Mouse (Mus musculus): ENCODE data around the gene Klhdc10. TPM values are rescaled to one million over a fixed set of nuclear protein-coding genes. Genes with fewer than 3 reads are reported as not detected.
"Not testable (repeated sequence)": the region's sequence is repeated elsewhere in the genome, so short reads cannot be mapped to it uniquely, and the experiment has no call there.

Gene Klhdc10
- 100 to 1,000 TPM; 151 to 161 TPM for total RNA-seq (2021)

GRCm38 (mm10) chr6:30401308-30402015 lies at the start of gene Klhdc10:
TSS of gene Klhdc10 (plus strand) at chr6:30401868.
- peak; percentile 99 to 100 for DNase-seq (ENCODE audit: extremely low spot score in 1 of 2, low spot score in 2 of 2)
- intact Hi-C loops (cut with DNase I), result loop anchor here (2.0 to 5.0 kb wide), 2 partner anchors 59 to 581 kb away; no protein-coding TSS in a partner anchor

DNA sequence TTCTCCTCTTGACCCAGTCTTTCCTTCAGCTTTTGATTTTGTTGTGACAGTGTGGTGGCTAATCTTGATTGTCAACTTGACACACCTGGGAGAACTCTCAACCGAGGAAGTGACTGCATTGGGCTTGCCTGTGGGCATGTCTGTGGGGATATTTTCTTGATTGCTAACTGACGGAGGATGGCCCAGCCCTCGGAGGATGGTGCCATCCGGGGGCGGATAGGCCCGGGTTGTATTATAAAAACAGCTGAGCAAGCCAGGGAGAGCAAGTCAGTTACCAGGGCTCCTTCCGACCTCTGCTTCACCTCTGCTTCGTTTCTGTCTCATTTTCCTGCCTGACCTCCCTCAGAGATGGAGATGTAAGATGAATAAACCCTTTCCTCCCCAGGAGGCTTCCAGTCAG lies 48.9 kb upstream of the Klhdc10 start:
- no peak for DNase-seq (ENCODE audit: extremely low spot score in 1 of 2, low spot score in 2 of 2)
- intact Hi-C loops (cut with DNase I), result no loop called here

GRCm38 (mm10) chr6:30353661-30354060 lies 48.0 kb upstream of the Klhdc10 start:
- intact Hi-C loops (cut with DNase I), result no loop called here
- DNase-seq (ENCODE audit: extremely low spot score in 1 of 2, low spot score in 2 of 2), result no peak

DNA sequence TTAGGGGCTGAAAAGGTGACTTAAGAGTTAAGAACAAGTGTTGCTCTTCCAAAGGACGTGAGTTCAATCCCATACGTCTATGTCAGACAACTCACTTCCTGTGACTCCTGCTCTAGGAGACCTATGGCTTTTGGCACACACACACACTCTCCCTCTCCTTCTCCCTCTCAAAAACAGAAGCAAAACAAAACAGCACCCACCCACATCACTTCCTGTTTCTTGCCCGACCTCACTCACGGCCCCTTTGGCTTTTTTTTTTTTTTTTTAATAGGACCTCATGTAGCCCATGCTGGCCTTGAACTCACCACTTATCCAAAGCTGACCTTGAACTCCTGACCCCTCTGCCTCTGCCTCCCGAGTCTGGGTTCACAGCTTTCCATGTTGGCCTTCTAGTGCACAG lies 46.9 kb upstream of the Klhdc10 start:
- DNase-seq (ENCODE audit: extremely low spot score in 1 of 2, low spot score in 2 of 2), result no peak
- intact Hi-C loops (cut with DNase I), result loop anchor here (5.0 kb wide), 3 partner anchors 132 to 262 kb away; no protein-coding TSS in a partner anchor

GRCm38 (mm10) chr6:30355701-30356100 lies 46.0 kb upstream of the Klhdc10 start:
- intact Hi-C loops (cut with DNase I), result loop anchor here (5.0 kb wide), 3 partner anchors 133 to 263 kb away; no protein-coding TSS in a partner anchor
- DNase-seq (ENCODE audit: extremely low spot score in 1 of 2, low spot score in 2 of 2), result no peak

DNA sequence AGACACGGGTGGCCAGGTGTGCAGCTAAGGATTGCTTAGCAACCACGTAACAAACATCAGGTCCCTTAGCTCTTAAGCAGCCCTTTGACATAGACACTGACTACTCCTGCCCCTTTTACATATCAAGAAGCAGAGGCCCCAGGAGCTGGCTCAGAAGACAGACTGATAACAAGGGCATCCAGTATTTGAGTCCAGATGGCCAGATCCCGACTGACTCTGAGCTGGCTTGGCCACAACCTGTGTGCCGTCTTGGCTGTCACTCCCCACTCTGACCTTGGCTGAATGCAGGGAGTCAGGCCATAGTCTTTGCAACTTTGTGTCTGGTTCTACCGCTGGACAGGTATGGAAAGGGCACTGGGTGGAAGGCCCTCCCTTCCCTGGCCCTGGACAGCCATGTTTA lies 45.5 kb upstream of the Klhdc10 start:
- DNase-seq (ENCODE audit: extremely low spot score in 1 of 2, low spot score in 2 of 2), result no peak
- intact Hi-C loops (cut with DNase I), result loop anchor here (5.0 kb wide), 3 partner anchors 134 to 264 kb away; no protein-coding TSS in a partner anchor

- DNase-seq (ENCODE audit: extremely low spot score in 1 of 2, low spot score in 2 of 2), result no peak
- intact Hi-C loops (cut with DNase I), result loop anchor here (5.0 kb wide), 3 partner anchors 134 to 264 kb away; no protein-coding TSS in a partner anchor
Observed at GRCm38 (mm10) chr6:30356680-30357079, 45.0 kb upstream of the Klhdc10 start.

DNA sequence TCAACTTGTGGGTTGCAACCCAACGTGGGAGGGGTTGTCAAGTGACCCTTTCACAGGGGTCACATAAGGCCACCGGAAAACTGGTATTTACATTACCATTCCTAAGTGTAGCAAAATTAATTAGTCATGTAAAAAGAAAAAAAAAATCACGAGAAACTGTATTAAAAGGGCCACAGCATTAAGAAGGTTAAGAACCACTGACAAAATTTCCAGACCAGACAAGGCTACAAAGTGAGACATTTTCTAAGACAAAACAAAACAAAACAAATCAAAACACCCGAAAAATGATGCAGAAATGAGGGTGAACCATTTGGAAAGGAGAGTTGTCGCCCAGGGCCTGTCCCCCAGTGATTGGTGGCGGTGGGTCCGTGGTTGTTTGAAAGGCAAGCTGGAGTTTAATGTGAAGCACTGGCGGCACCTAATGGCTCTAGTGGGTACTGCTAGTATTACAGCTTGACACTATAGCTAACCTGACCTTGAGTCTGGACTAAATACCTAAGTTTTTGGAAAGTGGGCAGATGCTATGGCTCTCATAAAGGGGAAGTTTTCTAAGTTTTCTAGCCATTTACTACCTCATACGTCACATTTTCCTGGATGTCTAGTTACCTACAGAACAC lies 44.0 kb upstream of the Klhdc10 start:
- DNase-seq (ENCODE audit: extremely low spot score in 1 of 2, low spot score in 2 of 2), result peak; percentile 76 to 79
- intact Hi-C loops (cut with DNase I), result loop anchor here (5.0 kb wide), 3 partner anchors 135 to 265 kb away; no protein-coding TSS in a partner anchor

DNA sequence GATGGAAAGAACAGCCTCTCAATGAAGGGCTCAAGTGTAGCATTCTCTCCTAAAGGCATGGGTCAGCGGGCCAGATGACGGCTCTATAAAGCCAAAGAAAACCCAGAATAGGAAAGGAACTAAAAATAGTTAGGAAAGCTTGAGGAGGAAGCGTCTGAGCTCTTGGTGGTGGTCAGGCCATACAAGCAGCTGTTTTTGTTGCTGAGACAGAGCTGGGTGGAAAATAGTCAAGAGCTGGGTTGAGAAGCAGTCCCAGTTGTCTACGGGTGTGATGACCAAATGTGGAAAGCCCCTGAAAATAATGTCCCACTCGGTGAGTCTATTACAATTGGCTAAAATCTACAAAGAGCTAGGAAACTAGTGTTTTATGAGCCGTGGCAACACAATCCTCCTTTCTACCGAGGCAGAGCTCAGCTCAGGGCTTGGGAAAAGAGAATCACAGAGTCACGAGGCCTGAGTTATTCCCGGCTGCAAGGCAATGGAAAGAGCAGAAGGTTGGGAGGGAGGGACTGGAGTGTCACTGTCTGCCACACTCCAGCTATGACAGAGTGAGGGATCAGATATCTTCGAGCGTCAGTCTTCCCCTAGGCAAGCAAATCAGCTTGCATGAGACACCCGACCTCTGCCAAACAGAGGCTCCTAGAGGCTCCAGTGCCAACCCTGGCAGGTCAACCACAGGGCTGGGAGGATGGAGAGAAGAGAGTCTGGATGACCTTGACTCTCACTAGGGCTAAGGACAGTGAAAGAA lies 41.7 kb upstream of the Klhdc10 start:
- no peak for DNase-seq (ENCODE audit: extremely low spot score in 1 of 2, low spot score in 2 of 2)
- intact Hi-C loops (cut with DNase I), result loop anchor here (5.0 kb wide), 3 partner anchors 138 to 268 kb away; no protein-coding TSS in a partner anchor

- no peak for DNase-seq (ENCODE audit: extremely low spot score in 1 of 2, low spot score in 2 of 2)
- intact Hi-C loops (cut with DNase I), result no loop called here
Observed at GRCm38 (mm10) chr6:30363808-30364207, 37.9 kb upstream of the Klhdc10 start.

GRCm38 (mm10) chr6:30369291-30369690 lies 32.4 kb upstream of the Klhdc10 start:
- no peak for DNase-seq (ENCODE audit: extremely low spot score in 1 of 2, low spot score in 2 of 2)
- intact Hi-C loops (cut with DNase I), result no loop called here

DNA sequence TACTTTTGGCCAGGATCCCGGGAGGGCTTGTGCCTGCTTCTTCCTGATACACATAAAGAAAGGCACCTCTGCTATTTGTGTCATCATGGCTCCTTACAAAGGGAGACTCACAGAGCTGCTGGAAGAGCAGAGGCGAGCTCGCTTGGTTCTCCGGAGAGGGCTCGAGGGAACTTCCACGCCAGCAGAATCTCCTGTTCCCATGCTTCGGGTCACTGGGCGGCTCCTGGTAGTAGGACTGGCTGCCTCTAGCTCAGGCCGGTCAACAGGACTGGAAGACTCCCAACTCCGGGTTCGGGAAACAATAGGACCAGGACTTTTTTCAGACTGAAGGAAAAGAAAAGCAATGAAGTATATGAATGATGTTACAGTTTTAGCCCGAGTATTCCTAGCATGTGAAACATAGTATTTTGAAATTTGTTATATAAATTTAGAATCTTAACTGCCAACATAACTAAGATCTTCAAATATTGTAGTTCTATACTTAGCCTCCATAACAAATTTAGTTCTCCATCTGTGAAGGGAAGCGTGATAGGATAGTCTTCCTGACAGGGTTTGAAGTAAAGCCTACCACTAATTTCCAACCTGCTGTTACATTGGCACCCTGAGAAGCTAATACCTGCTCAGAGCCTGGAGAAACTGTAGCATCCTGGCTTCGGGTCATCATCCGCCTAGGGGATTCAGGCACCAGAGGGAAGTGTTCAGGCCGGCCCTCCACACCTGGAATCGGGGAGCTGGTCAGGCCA lies 28.9 kb upstream of the Klhdc10 start:
- intact Hi-C loops (cut with DNase I), result no loop called here
- no peak for DNase-seq (ENCODE audit: extremely low spot score in 1 of 2, low spot score in 2 of 2)

DNA sequence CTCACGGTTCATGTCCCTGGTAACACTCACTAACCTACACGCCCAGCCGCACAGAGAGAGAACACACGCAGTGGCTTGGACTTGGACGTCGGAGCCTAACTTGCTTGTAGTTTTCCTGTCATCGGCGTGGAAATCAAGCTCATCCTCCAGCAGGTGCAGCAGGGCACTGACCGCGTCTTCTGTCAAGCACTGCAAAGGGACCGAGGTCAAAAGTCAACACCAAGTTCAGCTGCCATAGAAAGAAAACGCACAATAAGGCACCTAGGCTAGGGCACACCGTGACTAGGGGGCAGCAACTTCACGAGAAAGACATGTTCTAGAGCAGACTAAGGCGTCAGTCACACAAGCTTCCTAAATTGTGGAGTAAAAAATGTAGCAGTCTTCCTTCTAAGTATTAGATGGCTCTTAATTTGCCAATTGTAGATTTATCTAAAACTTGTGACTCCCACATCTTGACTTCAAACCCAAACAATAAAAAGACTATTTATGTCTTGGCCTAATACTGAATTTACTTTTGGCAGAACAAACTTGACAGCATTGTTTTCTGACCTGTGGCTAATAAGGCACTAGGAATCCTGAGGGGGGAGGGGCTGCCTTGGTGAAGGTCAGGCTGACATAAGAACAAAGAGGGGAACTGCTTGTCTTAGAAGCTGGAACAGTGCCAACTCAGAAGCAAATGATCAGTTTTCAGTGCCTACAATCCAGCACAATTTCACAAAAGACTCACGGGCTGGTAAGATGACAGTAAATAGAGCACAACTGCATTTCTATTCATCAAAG lies 26.7 kb upstream of the Klhdc10 start:
- DNase-seq (ENCODE audit: extremely low spot score in 1 of 2, low spot score in 2 of 2), result peak in 1 of 2 experiments; percentile 56
- intact Hi-C loops (cut with DNase I), result no loop called here

DNA sequence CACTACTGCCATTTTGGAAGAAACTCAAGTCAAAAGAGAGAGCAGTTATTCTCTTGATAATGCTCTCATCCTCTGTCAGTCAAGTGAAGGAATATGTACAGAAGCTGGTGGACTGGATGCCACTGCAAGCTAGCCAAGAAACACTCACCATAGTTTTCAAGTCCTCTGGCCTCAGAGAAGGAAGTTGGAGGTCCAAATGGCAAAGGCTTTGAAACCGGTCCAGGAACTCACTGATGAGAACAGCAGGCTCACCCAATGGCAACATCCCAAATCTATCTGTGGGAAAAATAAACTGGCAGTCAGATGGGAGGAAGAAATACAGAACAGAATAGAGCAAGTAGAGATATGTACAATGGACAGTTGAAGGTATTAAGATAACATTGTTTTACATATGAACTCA lies 25.9 kb upstream of the Klhdc10 start:
- no peak for DNase-seq (ENCODE audit: extremely low spot score in 1 of 2, low spot score in 2 of 2)
- intact Hi-C loops (cut with DNase I), result no loop called here

DNA sequence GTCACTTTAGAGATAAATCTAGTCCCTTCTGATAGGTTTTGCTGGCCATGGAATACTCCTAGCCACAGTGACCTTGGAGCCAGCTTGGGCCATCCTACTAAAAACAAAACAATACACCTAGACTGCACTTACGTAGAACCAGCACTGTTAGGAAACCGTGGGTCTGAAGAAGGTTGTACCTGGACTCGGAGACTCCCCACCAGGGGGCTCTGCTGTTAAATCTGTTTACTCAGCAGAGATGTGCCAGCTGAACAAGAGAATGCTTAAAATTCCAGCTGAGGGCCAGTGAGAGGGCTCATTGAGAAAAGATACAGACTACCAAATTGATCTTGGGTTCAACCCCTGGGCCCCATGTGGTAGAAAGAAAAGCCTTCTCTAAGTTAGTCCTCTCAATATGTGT lies 20.6 kb upstream of the Klhdc10 start:
- DNase-seq (ENCODE audit: extremely low spot score in 1 of 2, low spot score in 2 of 2), result no peak
- intact Hi-C loops (cut with DNase I), result no loop called here

DNA sequence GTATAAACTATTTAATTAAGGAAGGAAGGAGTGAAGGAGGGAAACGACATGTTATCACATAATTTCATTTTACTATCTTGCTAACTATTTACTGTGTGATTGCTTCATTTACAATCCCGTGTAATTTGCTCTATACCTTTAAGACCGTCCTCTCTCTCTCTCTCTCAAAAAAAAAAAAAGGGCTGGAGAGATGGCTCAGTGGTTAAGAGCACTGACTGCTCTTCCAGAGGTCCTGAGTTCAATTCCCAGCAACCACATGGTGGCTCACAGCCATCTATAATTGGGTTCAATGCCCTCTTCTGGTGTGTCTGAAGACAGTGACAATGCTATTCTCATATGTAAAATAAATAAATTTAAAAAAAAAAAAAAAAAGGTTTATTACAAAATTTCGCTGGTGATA lies 11.4 kb upstream of the Klhdc10 start:
- intact Hi-C loops (cut with DNase I); DNase-seq (ENCODE audit: extremely low spot score in 1 of 2, low spot score in 2 of 2): not testable (repeated sequence)

DNA sequence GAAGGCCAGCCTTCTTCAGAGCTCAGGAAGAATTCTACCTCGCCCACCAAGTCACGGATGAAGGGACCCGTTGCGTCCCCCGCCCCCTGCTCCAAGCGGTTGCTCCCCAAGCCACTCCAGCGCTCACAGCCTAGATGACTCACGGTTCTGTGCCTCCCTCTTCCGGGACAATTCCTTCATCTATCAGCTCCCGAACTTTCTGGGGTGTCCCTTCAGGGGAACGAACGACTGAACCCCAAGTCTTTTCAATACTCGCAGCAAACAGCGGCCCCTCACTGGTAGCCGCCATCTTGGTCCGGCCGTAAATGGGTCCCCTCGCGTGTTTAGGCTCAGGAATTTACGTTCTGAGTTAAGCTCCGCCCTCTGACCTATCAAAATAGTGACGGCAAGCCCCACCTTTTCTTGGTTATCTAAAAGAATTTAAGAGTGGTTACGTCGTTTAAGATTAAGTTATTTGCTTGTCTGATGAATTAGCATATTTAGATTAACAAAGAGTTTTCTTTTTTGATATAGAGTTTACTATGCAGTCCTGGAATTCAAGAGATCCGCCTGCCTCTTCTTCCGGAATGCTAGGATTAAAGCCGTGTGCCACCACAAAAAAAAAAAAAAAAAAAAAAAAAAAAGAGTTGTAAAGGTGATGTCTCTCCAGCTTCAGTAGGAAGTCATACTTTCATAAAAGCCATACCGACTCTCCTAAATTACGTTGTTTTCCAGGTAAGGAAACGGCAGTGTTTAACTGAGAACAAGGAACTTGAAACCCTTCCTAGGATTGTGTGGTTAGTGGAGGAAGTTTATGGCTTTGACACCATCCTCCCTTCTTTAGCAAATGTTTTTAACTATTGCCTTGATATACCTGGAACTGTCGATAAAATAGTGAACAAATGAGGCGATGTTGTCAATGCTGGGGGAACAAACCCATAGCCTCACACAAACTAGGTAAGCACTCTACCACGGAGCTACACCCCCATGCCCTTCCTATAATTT lies 10.7 kb upstream of the Klhdc10 start, which contains the start of gene Zc3hc1:
Gene Zc3hc1, minus strand, starts transcription at position 315 of the 984 bp plus-strand sequence.
- intact Hi-C loops (cut with DNase I), result no loop called here

More for the DNA sequence above, 10.7 kb upstream of the Klhdc10 start, which contains the start of gene Zc3hc1:
- peak; percentile 70 to 81 for DNase-seq (ENCODE audit: extremely low spot score in 1 of 2, low spot score in 2 of 2)
